Mouse (Mus musculus): Measurements from ENCODE around the gene Dync1h1.

DNA sequence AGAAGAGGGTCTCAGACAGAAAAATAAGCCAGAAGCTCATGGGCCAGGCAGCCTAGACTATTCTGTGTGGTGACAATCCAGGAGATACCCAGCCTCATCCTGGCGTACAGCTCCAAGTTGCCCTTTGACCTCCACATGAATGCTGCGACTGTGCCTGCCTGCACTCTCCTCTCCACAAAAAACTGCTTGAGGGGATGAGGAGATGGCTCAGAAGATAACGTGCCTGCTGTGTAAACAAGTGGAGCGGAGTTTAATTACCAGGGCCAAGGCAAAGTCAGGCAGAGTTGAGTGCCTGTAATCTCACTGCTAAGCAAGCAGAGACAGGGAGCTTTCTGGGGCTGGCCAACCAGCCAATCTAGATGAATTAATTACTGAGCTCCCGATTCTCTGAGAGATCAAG lies 114.8 kb downstream of the Dync1h1 start:
- TF ChIP-seq CTCF (IDR thresholded peaks at IDR 0.05; ENCODE audit: extremely low read depth, insufficient read length, insufficient replicate concordance, low read depth, low read length) (no peak), POLR2A (IDR thresholded peaks at IDR 0.05; ENCODE audit: low read depth, low read length) (no peak)
